Mouse (Mus musculus): ENCODE data around the gene Ncapd2. TPM values are rescaled to one million over a fixed set of nuclear protein-coding genes. Genes with fewer than 3 reads are reported as not detected.
A peak's percentile ranks its signal among the peaks of the same experiment; 100 is the strongest.

Gene Ncapd2
- total and polyA plus RNA-seq, 3 experiments, result 79.6 to 301 (median 147) TPM

DNA sequence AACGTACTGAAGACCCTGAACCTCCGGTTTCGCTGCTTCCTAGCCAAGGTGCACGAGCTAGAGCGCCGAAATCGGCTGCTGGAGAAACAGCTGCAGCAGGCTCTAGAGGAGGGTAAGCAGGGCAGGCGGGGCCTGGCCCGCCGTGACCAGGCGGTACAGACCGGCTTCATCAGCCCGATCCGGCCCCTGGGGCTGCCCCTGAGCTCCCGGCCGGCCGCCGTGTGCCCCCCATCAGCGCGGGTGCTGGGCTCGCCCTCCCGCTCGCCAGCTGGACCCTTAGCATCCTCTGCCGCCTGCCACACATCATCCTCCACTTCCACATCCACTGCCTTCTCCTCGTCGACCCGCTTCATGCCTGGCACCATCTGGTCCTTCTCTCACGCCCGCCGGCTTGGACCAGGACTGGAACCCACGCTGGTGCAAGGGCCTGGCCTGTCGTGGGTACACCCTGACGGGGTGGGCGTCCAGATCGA is 46.0 kb downstream of the Ncapd2 start:
- TF ChIP-seq MXI1 (IDR thresholded peaks at IDR 0.05; ENCODE audit: low read depth, low read length) (0 out of 2 replicates have a peak, but pooled peaks have one; percentile 23), NRF1 (IDR thresholded peaks at IDR 0.05; ENCODE audit: low read depth, low read length) (no peak), UBTF (IDR thresholded peaks at IDR 0.05; ENCODE audit: low read depth, low read length) (peak; percentile 72; the same call in 1 of the 2 replicates)
- in situ Hi-C loops (cut with MboI; ENCODE audit: low pct_ligation_motif_present, low pct_unique_long_range_greater_than_20kb, low sequenced_read_pairs), result no loop called here
- H3K9me3 ChIP-seq (replicated peaks; ENCODE audit: low read length), result no peaks in the 10 kb centered on the region
- H3K27me3 ChIP-seq (replicated peaks), result no peaks in the 10 kb centered on the region
- dilution Hi-C loops (cut with MboI; ENCODE audit: extremely low pct_ligation_motif_present, extremely low pct_unique_long_range_greater_than_20kb, low sequenced_read_pairs), result no loop called here
- peaks cover 18% of the 10 kb centered on the region for H3K79me2 ChIP-seq (replicated peaks; ENCODE audit: control insufficient read depth, extremely low read depth, insufficient read depth, poor library complexity, severe bottlenecking)
- peak overlapping the region; percentile 83 to 89 (median 87) for H3K4me3 ChIP-seq (replicated peaks in 1 of 3; ENCODE audit: low read depth in 2 of 3, low read length in 2 of 3, poor library complexity in 1 of 3)
- H3K27ac ChIP-seq (ENCODE audit: insufficient read depth, low read depth), result peak overlapping the region; percentile 31; the same call in 1 of the 2 replicates
- H3K4me1 ChIP-seq (ENCODE audit: control insufficient read depth in 1 of 2, insufficient read depth in 2 of 2), result peaks cover 9 to 42% of the 10 kb centered on the region in 2 experiments
- H3K9ac ChIP-seq (ENCODE audit: insufficient read depth, low read depth), result peak overlapping the region; percentile 66
- peaks cover 44 to 73% of the 10 kb centered on the region in 2 experiments for H3K36me3 ChIP-seq (replicated peaks in 1 of 2; ENCODE audit: control insufficient read depth in 1 of 2, insufficient read depth in 1 of 2, low read length in 1 of 2)
- DNase-seq (ENCODE audit: extremely low read depth), result no peak
- H3K4me2 ChIP-seq (ENCODE audit: insufficient read depth, low read depth, poor library complexity, severe bottlenecking), result peak overlapping the region; percentile 66

GRCm38 (mm10) chr6:125145001-125145400 is 46.5 kb downstream of the Ncapd2 start, which contains the start of gene Iffo1:
TSS of gene Iffo1 (plus strand) at chr6:125145241.
- in situ Hi-C loops (cut with MboI; ENCODE audit: low pct_ligation_motif_present, low pct_unique_long_range_greater_than_20kb, low sequenced_read_pairs) (no loop called here), dilution Hi-C loops (cut with MboI; ENCODE audit: extremely low pct_ligation_motif_present, extremely low pct_unique_long_range_greater_than_20kb, low sequenced_read_pairs) (no loop called here)
- Histone ChIP-seq H3K79me2 (replicated peaks; ENCODE audit: control insufficient read depth, extremely low read depth, insufficient read depth, poor library complexity, severe bottlenecking) (peaks cover 18% of the 10 kb centered on the region), H3K4me3 (replicated peaks in 1 of 3; ENCODE audit: low read depth in 2 of 3, low read length in 2 of 3, poor library complexity in 1 of 3) (peak within 1 kb of the TSS; percentile 83 to 89 (median 87)), H3K4me1 (ENCODE audit: control insufficient read depth in 1 of 2, insufficient read depth in 2 of 2) (peaks cover 9 to 42% of the 10 kb centered on the region in 2 experiments), H3K9ac (ENCODE audit: insufficient read depth, low read depth) (peak within 1 kb of the TSS; percentile 66), H3K27ac (ENCODE audit: insufficient read depth, low read depth) (peak within 1 kb of the TSS; percentile 42; the same call in 1 of the 2 replicates), H3K27me3 (replicated peaks) (no peaks in the 10 kb centered on the region), H3K9me3 (replicated peaks; ENCODE audit: low read length) (no peaks in the 10 kb centered on the region), H3K36me3 (replicated peaks in 1 of 2; ENCODE audit: control insufficient read depth in 1 of 2, insufficient read depth in 1 of 2, low read length in 1 of 2) (peaks cover 49 to 75% of the 10 kb centered on the region in 2 experiments), H3K4me2 (ENCODE audit: insufficient read depth, low read depth, poor library complexity, severe bottlenecking) (peak within 1 kb of the TSS; percentile 66)
- peak; percentile 92 for TF ChIP-seq POLR2AphosphoS2 (IDR thresholded peaks at IDR 0.05; ENCODE audit: low read depth, low read length)
- TF ChIP-seq TBP (conservative IDR thresholded peaks at IDR 0.05; ENCODE audit: low read depth, low read length), result peak; percentile 71; the same call in 1 of the 2 replicates
- TF ChIP-seq KAT2A (IDR thresholded peaks at IDR 0.05; ENCODE audit: insufficient replicate concordance, low read length), result 0 out of 2 replicates have a peak, but pooled peaks have one; percentile 23
- no peak for TF ChIP-seq MEF2A (IDR thresholded peaks at IDR 0.05; ENCODE audit: borderline replicate concordance, low read depth, low read length)
- TF ChIP-seq SMC3 (IDR thresholded peaks at IDR 0.05; ENCODE audit: low read depth, low read length), result peak; percentile 16; the same call in 1 of the 2 replicates
- TF ChIP-seq ZMIZ1 (IDR thresholded peaks at IDR 0.05; ENCODE audit: low read depth, low read length), result peak; percentile 83
- TF ChIP-seq POLR2A (IDR thresholded peaks at IDR 0.05; ENCODE audit: low read depth, low read length), result peak; percentile 70
- peak; percentile 56; the same call in 1 of the 2 replicates for TF ChIP-seq NELFE (IDR thresholded peaks at IDR 0.05; ENCODE audit: low read depth, low read length)
- TF ChIP-seq GABPA (IDR thresholded peaks at IDR 0.05; ENCODE audit: insufficient replicate concordance, low read depth, low read length), result no peak
- no peak for TF ChIP-seq MXI1 (IDR thresholded peaks at IDR 0.05; ENCODE audit: low read depth, low read length)
- peak; percentile 53; the same call in 1 of the 2 replicates for TF ChIP-seq ELF1 (IDR thresholded peaks at IDR 0.05; ENCODE audit: low read depth, low read length)
- no peak for TF ChIP-seq ETS1 (conservative IDR thresholded peaks at IDR 0.05; ENCODE audit: low read depth, low read length)
- TF ChIP-seq EP300 (IDR thresholded peaks at IDR 0.05; ENCODE audit: low read length), result no peak
- TF ChIP-seq CTCF (conservative IDR thresholded peaks at IDR 0.05 in 1 of 2, IDR thresholded peaks at IDR 0.05 in 1 of 2; ENCODE audit: low read depth in 2 of 2, low read length in 2 of 2), result peak in 1 of 2 experiments; percentile 41; a peak in 2 of 4 replicates
- TF ChIP-seq HCFC1 (IDR thresholded peaks at IDR 0.05; ENCODE audit: low read depth, low read length), result peak; percentile 71
- TF ChIP-seq RCOR1 (conservative IDR thresholded peaks at IDR 0.05; ENCODE audit: low read depth, low read length), result no peak
- TF ChIP-seq NRF1 (IDR thresholded peaks at IDR 0.05; ENCODE audit: low read depth, low read length), result 0 out of 2 replicates have a peak, but pooled peaks have one; percentile 23
- no peak for TF ChIP-seq MAZ (IDR thresholded peaks at IDR 0.05; ENCODE audit: low read depth, low read length)
- TF ChIP-seq CHD2 (IDR thresholded peaks at IDR 0.05; ENCODE audit: low read length), result peak; percentile 97
- DNase-seq (ENCODE audit: extremely low read depth), result peak; percentile 93

All from CH12.LX (cell line).